Mouse (Mus musculus) CH12.LX (cell line): ENCODE data around the gene Vwa7. TPM values are rescaled to one million over a fixed set of nuclear protein-coding genes. Genes with fewer than 3 reads are reported as not detected.

Experiments
- DNase-seq: peaks from one replicate; pipeline ENCODE4 v3.0.0-alpha.2; 2013; ENCODE audit errors: extremely low read depth
- H3K27ac ChIP-seq: 2 replicates; pipeline ENCODE4 v1.5.1; 2012; ENCODE audit warnings: low read depth, mild to moderate bottlenecking, control low read depth, moderate library complexity; ENCODE audit not compliant: insufficient read depth
- H3K27me3 ChIP-seq: replicated peaks from 2 replicates; pipeline ENCODE3; 2012; ENCODE audit warnings: inconsistent platforms
- H3K36me3 ChIP-seq, 2 experiments: replicated peaks in 1 of 2; 2 replicates each; pipeline versions ENCODE3 to v1.6.1; 2012; ENCODE audit warnings: inconsistent platforms in 1 of 2, low read length in 1 of 2, mild to moderate bottlenecking in 1 of 2, mixed read lengths in 1 of 2, moderate library complexity in 1 of 2; ENCODE audit not compliant: control insufficient read depth in 1 of 2, insufficient read depth in 1 of 2
- H3K4me1 ChIP-seq, 2 experiments: 2 replicates each; pipeline ENCODE4 v1.6.1; 2012; ENCODE audit warnings: inconsistent platforms in 1 of 2, moderate library complexity in 1 of 2; ENCODE audit not compliant: insufficient read depth in 2 of 2, control insufficient read depth in 1 of 2
- H3K4me2 ChIP-seq: 2 replicates; pipeline ENCODE4 v1.6.1; 2012; ENCODE audit warnings: low read depth, mild to moderate bottlenecking, control low read depth; ENCODE audit not compliant: poor library complexity, insufficient read depth, severe bottlenecking
- H3K4me3 ChIP-seq, 3 experiments: fragments of 150-350 bp in 1 of 3; sonication (generic) in 1 of 3; replicated peaks in 1 of 3; 2 replicates each; pipeline versions ENCODE3 to v1.5.1; 2011 to 2012; ENCODE audit warnings: low read depth in 2 of 3, low read length in 2 of 3, mild to moderate bottlenecking in 2 of 3, moderate library complexity in 2 of 3, control low read depth in 1 of 3, improper control_type of control experiment in 1 of 3, inconsistent platforms in 1 of 3, mixed read lengths in 1 of 3; ENCODE audit not compliant: poor library complexity in 1 of 3
- H3K79me2 ChIP-seq: replicated peaks from 2 replicates; pipeline ENCODE4 v1.6.1; 2012; ENCODE audit warnings: mild to moderate bottlenecking, moderate library complexity; ENCODE audit not compliant: control insufficient read depth, poor library complexity, insufficient read depth, severe bottlenecking; ENCODE audit errors: extremely low read depth
- H3K9ac ChIP-seq: 2 replicates; pipeline ENCODE4 v1.6.1; 2012; ENCODE audit warnings: low read depth, mild to moderate bottlenecking, control low read depth, moderate library complexity; ENCODE audit not compliant: insufficient read depth
- H3K9me3 ChIP-seq: replicated peaks from 2 replicates; pipeline ENCODE3; 2012; ENCODE audit warnings: low read length, inconsistent platforms, mixed read lengths
- BHLHE40 ChIP-seq: IDR thresholded peaks from 2 replicates; pipeline ENCODE4 v1.6.1; 2011; ENCODE audit warnings: mild to moderate bottlenecking, low read depth, low read length, improper control_type of control experiment
- CTCF ChIP-seq, 2 experiments: IDR thresholded peaks in 1 of 2; conservative IDR thresholded peaks in 1 of 2; 2 replicates each; pipeline ENCODE4 v1.5.1; 2011 to 2012; ENCODE audit warnings: low read depth in 2 of 2, low read length in 2 of 2, improper control_type of control experiment in 1 of 2, inconsistent platforms in 1 of 2, mild to moderate bottlenecking in 1 of 2, moderate library complexity in 1 of 2
- ELF1 ChIP-seq: IDR thresholded peaks from 2 replicates; pipeline ENCODE4 v1.6.1; 2014; ENCODE audit warnings: low read depth, mild to moderate bottlenecking, inconsistent platforms, low read length, improper control_type of control experiment
- EP300 ChIP-seq: IDR thresholded peaks from 2 replicates; pipeline ENCODE4 v1.6.1; 2011; ENCODE audit warnings: low read length, improper control_type of control experiment
- ETS1 ChIP-seq: conservative IDR thresholded peaks from 2 replicates; pipeline ENCODE4 v1.6.1; 2012; ENCODE audit warnings: low read depth, mild to moderate bottlenecking, inconsistent platforms, low read length, improper control_type of control experiment, moderate library complexity
- GABPA ChIP-seq: IDR thresholded peaks from 2 replicates; pipeline ENCODE4 v1.6.1; 2012; ENCODE audit warnings: low read depth, low read length, improper control_type of control experiment, inconsistent platforms; ENCODE audit not compliant: insufficient replicate concordance
- IRF4 ChIP-seq: IDR thresholded peaks from 2 replicates; pipeline ENCODE4 v1.6.1; 2014; ENCODE audit warnings: low read depth, mild to moderate bottlenecking, inconsistent platforms, low read length, improper control_type of control experiment
- JUN ChIP-seq: IDR thresholded peaks from 2 replicates; pipeline ENCODE4 v1.6.1; 2011; ENCODE audit warnings: low read depth, mild to moderate bottlenecking, low read length, improper control_type of control experiment, moderate library complexity; ENCODE audit not compliant: insufficient read depth
- JUND ChIP-seq: conservative IDR thresholded peaks from 2 replicates; pipeline ENCODE4 v1.6.1; 2011; ENCODE audit warnings: low read depth, low read length, improper control_type of control experiment
- MAX ChIP-seq: IDR thresholded peaks from 2 replicates; pipeline ENCODE4 v1.6.1; 2011; ENCODE audit warnings: low read length, improper control_type of control experiment
- MAZ ChIP-seq: IDR thresholded peaks from 2 replicates; pipeline ENCODE4 v1.6.1; 2012; ENCODE audit warnings: low read depth, mild to moderate bottlenecking, inconsistent platforms, low read length, improper control_type of control experiment, moderate library complexity
- MEF2A ChIP-seq: IDR thresholded peaks from 2 replicates; pipeline ENCODE4 v1.6.1; 2014; ENCODE audit warnings: low read depth, mild to moderate bottlenecking, inconsistent platforms, low read length, improper control_type of control experiment, borderline replicate concordance
- NELFE ChIP-seq: IDR thresholded peaks from 2 replicates; pipeline ENCODE4 v1.6.1; 2011; ENCODE audit warnings: low read depth, low read length, improper control_type of control experiment
- NRF1 ChIP-seq: IDR thresholded peaks from 2 replicates; pipeline ENCODE4 v1.6.1; 2014; ENCODE audit warnings: low read depth, mild to moderate bottlenecking, inconsistent platforms, low read length, improper control_type of control experiment, moderate library complexity
- RAD21 ChIP-seq: IDR thresholded peaks from 2 replicates; pipeline ENCODE4 v1.6.1; 2011; ENCODE audit warnings: low read depth, mild to moderate bottlenecking, low read length, improper control_type of control experiment, moderate library complexity
- SMC3 ChIP-seq: IDR thresholded peaks from 2 replicates; pipeline ENCODE4 v1.6.1; 2011; ENCODE audit warnings: low read depth, low read length, improper control_type of control experiment
- TBP ChIP-seq: conservative IDR thresholded peaks from 2 replicates; pipeline ENCODE4 v1.6.1; 2011; ENCODE audit warnings: low read depth, low read length, improper control_type of control experiment
- UBTF ChIP-seq: IDR thresholded peaks from 2 replicates; pipeline ENCODE4 v1.6.1; 2012; ENCODE audit warnings: low read depth, mild to moderate bottlenecking, inconsistent platforms, low read length, improper control_type of control experiment, moderate library complexity
- USF1 ChIP-seq: IDR thresholded peaks from 2 replicates; pipeline ENCODE4 v1.6.1; 2014; ENCODE audit warnings: low read depth, mild to moderate bottlenecking, inconsistent platforms, low read length, improper control_type of control experiment
- USF2 ChIP-seq: conservative IDR thresholded peaks from 2 replicates; pipeline ENCODE4 v1.6.1; 2011; ENCODE audit warnings: low read depth, low read length, improper control_type of control experiment
- ZNF384 ChIP-seq: IDR thresholded peaks from 2 replicates; pipeline ENCODE4 v1.6.1; 2012; ENCODE audit warnings: low read depth, low read length, improper control_type of control experiment, inconsistent platforms
- dilution Hi-C: fragments of 300-500 bp; cut with MboI; formaldehyde crosslinking; loops from 2 replicates; pipeline ENCODE4 v1.14.3; 2020; ENCODE audit warnings: low sequenced_read_pairs; ENCODE audit not compliant: extremely low pct_unique_long_range_greater_than_20kb, extremely low pct_ligation_motif_present
- in situ Hi-C: fragments of 300-500 bp; cut with MboI; formaldehyde crosslinking; loops from 3 replicates; pipeline ENCODE4 v1.14.3; 2019; ENCODE audit warnings: low sequenced_read_pairs, low pct_ligation_motif_present, low pct_unique_long_range_greater_than_20kb, mixed read lengths
- polyA plus RNA-seq: library from polyadenylated mRNA; unstranded; fragments of >175 nt; gene quantifications from 2 replicates; pipeline ENCODE4 v1.2.1, GENCODE M21; 2012; ENCODE audit warnings: low read depth; ENCODE audit not compliant: insufficient read length
- total RNA-seq, 2 experiments: library from RNA; depleted of rRNA; stranded (reverse); fragments of 300-350 nt in 1 of 2; fragments of >200 nt in 1 of 2; gene quantifications; 2 replicates each; pipeline ENCODE4 v1.2.3; 2012 to 2014

Vwa7 gene
- total and polyA plus RNA-seq, 3 experiments, result 0.42 to 1.2 TPM; not detected in 1

- TF ChIP-seq ELF1 (no peak), USF1 (no peak), MAZ (0 out of 2 replicates have a peak, but pooled peaks have one; percentile 28), NELFE (no peak), SMC3 (peak; percentile 70), GABPA (no peak), UBTF (no peak), USF2 (no peak), BHLHE40 (no peak), CTCF (conservative IDR thresholded peaks at IDR 0.05 in 1 of 2, IDR thresholded peaks at IDR 0.05 in 1 of 2; ENCODE audit: low read depth in 2 of 2, low read length in 2 of 2) (peak in 1 of 2 experiments; percentile 65; a peak in 2 of 4 replicates), IRF4 (no peak), ZNF384 (no peak), MAX (no peak), RAD21 (peak; percentile 62), ETS1 (no peak), JUND (no peak), TBP (no peak), MEF2A (no peak), NRF1 (no peak), EP300 (no peak), JUN (no peak)
- no peak within 1 kb of the TSS for H3K27ac ChIP-seq
- peaks cover 58 to 87% of the 10 kb centered on the region in 2 experiments for H3K36me3 ChIP-seq
- 0 out of 2 replicates have a peak, but pooled peaks cover 2% of the 10 kb centered on the region for H3K79me2 ChIP-seq
- no peak within 1 kb of the TSS for H3K4me3 ChIP-seq
- peaks cover 2 to 7% of the 10 kb centered on the region in 2 experiments; a peak in 3 of 4 replicates for H3K4me1 ChIP-seq
- peaks cover 2% of the 10 kb centered on the region for H3K9me3 ChIP-seq
- no peak within 1 kb of the TSS for H3K4me2 ChIP-seq
- no peak within 1 kb of the TSS for H3K9ac ChIP-seq
- in situ Hi-C loops (no loop called here), dilution Hi-C loops (no loop called here)
- DNase-seq, result peak; percentile 57
- H3K27me3 ChIP-seq, result no peaks in the 10 kb centered on the region
These were observed 42.8 kb downstream of the Vwa7 start, which contains the start of gene Ddah2 for GRCm38 (mm10) chr17:35058911-35059892. TSS of gene Ddah2 (plus strand) at chr17:35059035.
